Mouse (Mus musculus): ENCODE data around the gene Nrxn2. TPM values are rescaled to one million over a fixed set of nuclear protein-coding genes. Genes with fewer than 3 reads are reported as not detected.

Nrxn2 gene
- total RNA-seq, 4 experiments from 2014 or later: 3.3 to 6.8 (median 4.1) TPM

DNA sequence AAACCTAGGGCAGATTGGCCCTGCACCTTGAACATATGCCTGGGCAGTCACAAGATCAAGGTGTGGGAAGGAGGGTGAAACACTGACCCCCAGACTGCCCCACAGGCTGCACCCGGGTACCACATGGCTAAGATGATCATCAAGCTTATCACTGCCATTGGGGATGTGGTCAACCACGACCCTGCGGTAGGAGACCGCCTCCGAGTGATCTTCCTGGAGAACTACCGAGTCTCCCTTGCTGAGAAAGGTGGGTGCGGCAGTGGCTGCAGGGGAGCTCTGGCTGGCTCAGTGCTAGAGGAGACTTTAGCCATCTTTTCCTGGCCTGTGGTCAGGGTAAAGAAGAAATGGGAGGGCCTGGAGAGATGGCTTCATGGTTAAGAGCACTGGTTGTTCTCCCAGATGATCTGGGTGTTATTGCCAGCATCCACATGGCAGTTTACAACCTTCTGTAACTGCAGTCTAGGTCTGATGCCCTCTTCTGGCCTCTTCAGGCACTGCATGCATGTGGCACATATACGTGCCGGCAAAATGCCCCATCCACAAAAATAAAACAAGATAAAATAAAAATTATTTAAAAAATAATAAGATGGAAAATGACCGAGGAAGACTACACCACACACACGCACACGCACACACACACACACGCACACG is 25.7 kb upstream of the Nrxn2 start:
- no peak for DNase-seq (ENCODE audit: low spot score)

GRCm38 (mm10) chr19:6393637-6394036 is 24.9 kb upstream of the Nrxn2 start:
- no peak for DNase-seq (ENCODE audit: low spot score)

DNA sequence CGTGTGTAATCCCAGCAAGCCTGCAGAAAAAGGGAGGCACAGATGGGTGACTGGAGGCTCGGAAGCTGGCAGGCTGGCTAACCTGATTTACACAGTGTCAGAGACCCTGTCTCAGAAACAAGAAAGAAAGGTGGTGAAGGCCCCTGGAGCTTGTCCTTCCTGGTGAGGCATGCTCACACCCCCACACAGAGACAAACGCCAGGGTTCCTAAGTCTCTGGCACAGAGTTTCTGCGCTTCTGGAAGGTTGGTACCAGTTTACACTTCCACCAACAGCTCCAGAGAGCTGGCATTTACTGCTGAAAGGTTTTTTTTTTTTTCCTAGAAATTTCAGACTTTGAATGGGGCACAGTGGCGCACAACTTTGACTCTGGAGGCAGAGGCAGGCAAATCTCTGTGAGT is 22.3 kb upstream of the Nrxn2 start:
- no peak for DNase-seq (ENCODE audit: low spot score)

DNA sequence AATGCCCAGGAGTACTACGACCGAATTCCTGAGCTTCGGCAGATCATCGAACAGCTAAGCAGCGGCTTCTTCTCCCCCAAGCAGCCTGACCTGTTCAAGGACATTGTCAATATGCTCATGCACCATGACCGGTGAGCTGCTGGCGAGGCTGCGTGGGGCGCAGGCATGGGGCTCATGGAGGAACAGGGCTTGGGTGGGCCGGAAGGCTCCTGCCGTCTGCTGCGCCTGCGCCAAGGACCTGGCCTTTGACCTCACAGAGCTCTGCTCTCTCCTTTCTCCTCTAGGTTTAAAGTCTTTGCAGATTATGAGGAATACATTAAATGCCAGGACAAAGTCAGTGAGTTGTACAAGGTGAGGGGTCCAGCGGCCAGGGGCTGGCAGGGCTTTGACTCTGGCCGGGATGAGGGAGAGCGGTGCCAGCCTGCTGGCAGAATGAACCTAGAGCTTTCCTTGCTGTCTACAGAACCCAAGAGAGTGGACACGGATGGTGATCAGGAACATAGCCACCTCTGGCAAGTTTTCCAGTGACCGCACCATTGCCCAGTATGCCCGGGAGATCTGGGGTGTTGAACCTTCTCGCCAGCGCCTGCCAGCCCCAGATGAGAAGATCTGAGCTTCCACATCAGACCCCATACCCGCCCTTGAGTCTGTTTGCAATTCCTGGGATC is 20.8 kb upstream of the Nrxn2 start:
- DNase-seq (ENCODE audit: low spot score): no peak

GRCm38 (mm10) chr19:6398447-6399284 is 19.9 kb upstream of the Nrxn2 start:
- peak; percentile 87 for DNase-seq (ENCODE audit: low spot score)

- DNase-seq (ENCODE audit: low spot score): peak; percentile 84
Measured at GRCm38 (mm10) chr19:6399285-6400095, 19.0 kb upstream of the Nrxn2 start, which contains the start of gene Rasgrp2. Rasgrp2 (plus strand) TSS chr19:6399340.

- DNase-seq (ENCODE audit: low spot score): no peak
Measured at GRCm38 (mm10) chr19:6400096-6401086, 18.1 kb upstream of the Nrxn2 start.

DNA sequence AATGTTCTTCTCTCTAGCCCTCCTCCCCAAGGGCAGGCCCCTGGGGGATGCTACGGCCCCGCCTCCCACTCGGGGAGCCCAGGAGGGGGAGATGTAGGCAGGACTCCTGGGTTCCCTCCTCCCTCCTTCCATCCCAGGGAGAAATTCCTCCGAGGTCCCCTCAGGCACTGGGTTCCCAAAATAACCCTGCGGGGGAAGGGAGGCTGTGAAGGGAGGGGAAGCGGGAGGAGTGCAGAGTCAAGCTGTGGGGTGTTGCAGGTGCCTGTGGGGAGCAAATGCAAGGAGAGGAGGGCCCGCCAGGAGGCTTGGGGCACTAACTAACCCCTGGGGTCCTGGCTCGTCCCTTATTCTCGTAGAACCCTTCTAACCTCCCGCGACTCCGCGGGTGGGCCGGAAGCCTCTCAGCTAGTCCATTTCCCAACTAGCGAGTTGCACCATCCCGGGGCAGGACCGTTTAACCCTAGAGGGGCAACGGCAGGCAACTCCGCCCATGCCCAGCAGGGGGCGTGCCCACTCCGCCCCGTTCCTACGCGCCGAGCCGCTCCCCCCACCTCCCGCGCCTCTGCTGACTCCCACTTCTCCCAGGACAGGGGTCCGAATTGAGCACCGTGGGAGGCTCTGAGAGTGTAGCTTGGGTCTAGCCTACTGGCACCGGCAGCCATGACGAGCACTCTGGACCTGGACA is 17.3 kb upstream of the Nrxn2 start:
- DNase-seq (ENCODE audit: low spot score): peak; percentile 88

- peak; percentile 71 for DNase-seq (ENCODE audit: low spot score)
Measured at GRCm38 (mm10) chr19:6401951-6402350, 16.6 kb upstream of the Nrxn2 start.

DNA sequence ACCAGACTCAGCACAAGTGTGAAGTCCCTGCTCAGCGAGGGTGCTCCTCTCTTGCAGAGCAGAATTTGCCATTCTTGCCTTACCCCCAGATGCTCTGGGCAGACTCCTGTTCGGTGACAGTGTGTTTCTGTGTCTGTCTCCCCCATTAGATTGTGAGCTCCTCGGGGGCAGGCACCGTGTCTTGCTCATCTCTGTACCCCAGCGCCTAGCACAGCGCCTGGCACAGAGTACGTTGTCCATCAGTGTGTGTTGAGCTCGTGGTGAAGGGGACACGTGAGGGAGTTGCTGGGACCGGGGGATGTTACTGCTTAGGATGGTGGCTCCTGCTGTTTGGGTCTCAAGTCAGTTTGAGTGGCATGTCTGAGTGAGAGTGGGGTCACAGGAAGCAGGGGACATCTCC is 14.7 kb upstream of the Nrxn2 start:
- no peak for DNase-seq (ENCODE audit: low spot score)

DNA sequence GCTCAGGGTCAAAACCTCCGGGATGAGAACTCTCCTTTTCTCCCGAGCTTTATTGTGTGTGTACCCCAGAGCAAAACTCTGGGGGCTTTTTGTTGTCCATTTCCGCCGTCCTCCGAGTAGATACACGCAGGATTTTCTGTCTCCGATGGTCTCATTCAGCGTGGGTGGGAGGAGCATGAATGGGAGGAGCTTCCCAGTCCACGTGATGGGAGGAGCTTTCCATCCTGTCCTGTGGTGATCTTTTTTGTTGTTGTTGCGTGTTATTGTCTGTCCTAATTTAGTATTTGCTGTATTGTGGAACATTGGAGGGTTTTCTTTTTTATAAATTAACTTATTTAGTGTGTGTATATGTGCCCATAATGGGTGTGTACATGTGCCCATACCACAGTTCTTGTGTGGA is 13.1 kb upstream of the Nrxn2 start:
- DNase-seq (ENCODE audit: low spot score): no peak

- no peak for DNase-seq (ENCODE audit: low spot score)
Measured at GRCm38 (mm10) chr19:6407109-6407508, 11.4 kb upstream of the Nrxn2 start.

- no peak for DNase-seq (ENCODE audit: low spot score)
Measured at GRCm38 (mm10) chr19:6407816-6408510, 10.6 kb upstream of the Nrxn2 start.

- DNase-seq (ENCODE audit: low spot score): no peak
Measured at GRCm38 (mm10) chr19:6408749-6409148, 9.8 kb upstream of the Nrxn2 start.

DNA sequence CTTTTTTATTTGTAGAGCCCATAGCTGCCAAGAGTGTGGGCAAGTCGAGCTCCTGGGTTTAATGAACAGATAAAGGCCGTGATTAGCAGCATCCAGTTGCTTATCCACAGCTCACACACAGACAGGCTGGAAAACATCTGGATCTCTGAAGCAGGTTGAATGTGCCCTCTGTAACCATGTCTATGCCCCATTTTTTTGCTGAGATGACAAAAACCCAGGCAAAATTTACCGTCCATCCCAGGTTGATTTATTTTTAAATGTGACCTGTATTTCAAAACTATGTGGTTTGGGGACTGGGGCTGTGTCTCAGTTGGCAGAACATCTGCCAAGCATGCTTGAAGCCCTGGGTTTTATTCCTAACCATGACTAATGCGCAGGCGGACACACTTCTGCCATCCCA is 9.4 kb upstream of the Nrxn2 start:
- DNase-seq (ENCODE audit: low spot score): no peak

DNA sequence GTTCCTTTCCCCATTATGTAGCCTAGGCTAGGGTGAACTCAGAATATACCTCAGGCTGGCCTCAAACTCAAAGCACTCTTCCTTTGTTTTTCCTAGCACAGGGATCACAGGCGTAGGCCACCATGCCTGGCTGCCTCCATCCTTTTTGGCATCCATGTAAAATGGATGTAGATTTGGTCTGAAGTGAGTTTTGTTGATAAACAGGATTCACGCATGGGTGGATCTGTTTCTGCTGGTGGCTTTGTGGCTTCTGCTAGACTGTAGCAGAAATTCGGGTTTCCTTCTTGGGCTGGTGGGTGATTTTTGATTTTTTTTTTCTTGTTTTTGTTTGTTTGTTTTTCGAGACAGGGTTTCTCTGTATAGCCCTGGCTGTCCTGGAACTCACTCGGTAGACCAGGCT is 8.6 kb upstream of the Nrxn2 start:
- no peak for DNase-seq (ENCODE audit: low spot score)

- peak; percentile 36 for DNase-seq (ENCODE audit: low spot score)
Measured at GRCm38 (mm10) chr19:6412798-6413197, 5.7 kb upstream of the Nrxn2 start.

DNA sequence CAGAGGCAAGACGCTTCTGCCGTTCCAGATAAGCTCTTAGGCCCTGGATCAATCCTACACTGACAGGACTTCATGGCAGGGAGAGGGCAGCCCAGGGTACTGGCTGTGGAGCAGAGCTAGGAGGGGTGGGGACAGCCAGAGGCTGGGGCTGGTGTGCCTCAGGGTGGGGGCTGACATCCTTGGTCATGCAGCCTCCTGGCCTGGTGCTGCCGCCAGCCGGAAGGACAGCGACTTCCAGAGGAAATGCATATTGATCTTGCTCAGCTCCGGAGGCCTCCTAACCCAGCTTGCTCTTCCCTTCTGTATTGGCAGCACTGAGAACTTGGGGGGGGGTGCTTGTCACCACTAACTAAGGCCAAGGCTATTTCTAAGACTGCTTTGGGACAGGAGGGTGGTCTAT is 3.1 kb upstream of the Nrxn2 start:
- no peak for DNase-seq (ENCODE audit: low spot score)

DNA sequence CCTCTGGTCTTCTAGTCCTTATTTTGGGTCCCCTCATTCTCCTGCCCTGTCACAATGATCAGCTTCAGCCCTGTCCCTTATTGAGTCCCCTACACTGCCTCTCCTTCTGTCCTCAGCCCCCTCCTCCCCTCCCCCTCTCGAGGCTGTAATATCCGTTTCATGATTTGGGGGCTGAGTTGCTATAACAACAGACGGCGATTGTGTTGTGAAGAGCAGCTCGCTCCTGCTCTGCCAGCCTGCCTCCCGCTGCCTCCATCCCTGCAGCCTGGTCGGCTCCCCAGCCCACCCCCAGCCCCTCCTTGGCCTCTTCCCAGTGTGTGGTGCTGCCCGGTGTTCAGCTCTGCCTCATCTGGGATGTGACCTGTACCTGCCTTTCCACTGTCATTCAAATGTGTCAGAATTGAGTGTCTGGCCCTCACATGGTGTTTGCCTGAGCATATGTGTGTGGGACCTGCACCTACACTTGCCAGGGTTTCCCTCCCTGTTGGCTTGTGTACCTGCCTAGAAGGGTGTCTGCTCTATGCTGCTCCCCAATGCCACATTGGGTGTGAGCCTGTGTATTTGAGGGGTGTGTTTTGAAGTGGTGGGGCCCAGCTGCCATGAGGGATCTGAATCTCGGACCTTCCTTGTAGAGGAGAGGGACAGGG is 2.3 kb upstream of the Nrxn2 start:
- no peak for DNase-seq (ENCODE audit: low spot score)

Data from heart, adult 8-10 months (tissue).